Mouse (Mus musculus) heart, embryonic 13.5 days (tissue): ENCODE data around the gene Nbl1. TPM values are rescaled to one million over a fixed set of nuclear protein-coding genes. Genes with fewer than 3 reads are reported as not detected.
A peak's percentile ranks its signal among the peaks of the same experiment; 100 is the strongest.

Source experiments
- ATAC-seq: fragments of 200-750 bp; cut with Nextera tagmentation; 2 replicates; pipeline ENCODE4 v1.8.0; 2017; ENCODE audit warnings: moderate TSS enrichment; ENCODE audit not compliant: insufficient number of reproducible peaks, low FRiP score, low TSS enrichment; ENCODE audit errors: extremely low read depth
- H3K27ac ChIP-seq: fragments of 300-500 bp; sonication (generic); replicated peaks from 2 replicates; pipeline ENCODE4 v1.5.1; 2015; ENCODE audit warnings: moderate library complexity, mild to moderate bottlenecking, inconsistent platforms
- H3K27me3 ChIP-seq: fragments of 300-500 bp; sonication (generic); replicated peaks from 2 replicates; pipeline ENCODE4 v1.6.1; 2015; ENCODE audit warnings: mild to moderate bottlenecking, inconsistent platforms
- H3K36me3 ChIP-seq: fragments of 300-500 bp; sonication (generic); 2 replicates; pipeline ENCODE4 v1.6.1; 2015; ENCODE audit warnings: mild to moderate bottlenecking, inconsistent platforms
- H3K4me1 ChIP-seq: fragments of 300-500 bp; sonication (generic); 2 replicates; pipeline ENCODE4 v1.6.1; 2015; ENCODE audit warnings: inconsistent platforms
- H3K4me2 ChIP-seq: fragments of 300-500 bp; sonication (generic); 2 replicates; pipeline ENCODE4 v1.6.1; 2015; ENCODE audit warnings: inconsistent platforms, mild to moderate bottlenecking, moderate library complexity
- H3K4me3 ChIP-seq: fragments of 300-500 bp; sonication (generic); 2 replicates; pipeline ENCODE4 v1.5.1; 2015; ENCODE audit warnings: moderate library complexity, mild to moderate bottlenecking, inconsistent platforms
- H3K9ac ChIP-seq: fragments of 300-500 bp; sonication (generic); 2 replicates; pipeline ENCODE4 v1.6.1; 2015; ENCODE audit warnings: inconsistent platforms, mild to moderate bottlenecking, moderate library complexity
- H3K9me3 ChIP-seq: fragments of 300-500 bp; sonication (generic); 2 replicates; pipeline ENCODE4 v1.6.1; 2016; ENCODE audit warnings: inconsistent platforms
- WGBS: fragments of 180-500 bp; shearing (Covaris S2); methylation state at CpG from one replicate; pipeline ENCODE4 v1.1.7; 2015; ENCODE audit warnings: mixed read lengths; 5-methylcytosine and 5-hydroxymethylcytosine counted together
- polyA plus RNA-seq: library from polyadenylated mRNA; unstranded; fragments of >200 nt; fragmentation: Nextera tagmentation; extraction: Ambion mirVana; gene quantifications from 2 replicates; pipeline ENCODE4 v1.2.1, GENCODE M21; 2015

Nbl1 gene
- polyA plus RNA-seq = 13.4 and 15.2 TPM in 2 replicates

GRCm38 (mm10) chr4:139092356-139093195 lies at the start of gene Nbl1:
TSS of gene Nbl1 (minus strand) at chr4:139092993.
- Histone ChIP-seq H3K27me3 (peaks cover 71% of the 10 kb centered on the region), H3K4me3 (peak within 1 kb of the TSS; percentile 74), H3K27ac (peak within 1 kb of the TSS; percentile 20; the same call in 1 of the 2 replicates), H3K9me3 (no peaks in the 10 kb centered on the region), H3K4me2 (peak within 1 kb of the TSS; percentile 99), H3K9ac (peak within 1 kb of the TSS; percentile 87), H3K4me1 (peaks cover 28% of the 10 kb centered on the region), H3K36me3 (no peaks in the 10 kb centered on the region)
- WGBS = under 1% methylated on average over 102 of the region's 105 CpGs
- no peak for ATAC-seq

GRCm38 (mm10) chr4:139141785-139142184 lies 49.0 kb upstream of the Nbl1 start:
- Histone ChIP-seq H3K9me3 (no peaks in the 10 kb centered on the region), H3K4me3 (no peak overlapping the region), H3K36me3 (no peaks in the 10 kb centered on the region), H3K4me1 (no peaks in the 10 kb centered on the region), H3K27ac (no peak overlapping the region), H3K9ac (no peak overlapping the region), H3K27me3 (no peaks in the 10 kb centered on the region), H3K4me2 (no peak overlapping the region)
- no peak for ATAC-seq
- 68% methylated on average over 6 of the region's 6 CpGs for WGBS

- no peaks in the 10 kb centered on the region for H3K36me3 ChIP-seq
- H3K4me2 ChIP-seq = no peak overlapping the region
- H3K9ac ChIP-seq = no peak overlapping the region
- WGBS = 53% methylated on average over 2 of the region's 2 CpGs
- H3K27ac ChIP-seq = no peak overlapping the region
- H3K4me3 ChIP-seq = no peak overlapping the region
- no peaks in the 10 kb centered on the region for H3K9me3 ChIP-seq
- no peaks in the 10 kb centered on the region for H3K27me3 ChIP-seq
- H3K4me1 ChIP-seq = no peaks in the 10 kb centered on the region
- ATAC-seq = no peak
Observed at GRCm38 (mm10) chr4:139140267-139140666, 47.5 kb upstream of the Nbl1 start.

GRCm38 (mm10) chr4:139136011-139136410 lies 43.2 kb upstream of the Nbl1 start:
- no peak overlapping the region for H3K4me3 ChIP-seq
- no peaks in the 10 kb centered on the region; the same call in 1 of the 2 replicates for H3K4me1 ChIP-seq
- no peak overlapping the region for H3K9ac ChIP-seq
- H3K4me2 ChIP-seq = no peak overlapping the region
- WGBS = 69% methylated on average over 2 of the region's 2 CpGs
- no peaks in the 10 kb centered on the region for H3K27me3 ChIP-seq
- no peaks in the 10 kb centered on the region for H3K9me3 ChIP-seq
- no peak overlapping the region for H3K27ac ChIP-seq
- H3K36me3 ChIP-seq = no peaks in the 10 kb centered on the region
- no peak for ATAC-seq

- Histone ChIP-seq H3K4me2 (no peak overlapping the region), H3K36me3 (no peaks in the 10 kb centered on the region), H3K9ac (no peak overlapping the region), H3K4me1 (peaks cover 19% of the 10 kb centered on the region), H3K9me3 (no peaks in the 10 kb centered on the region), H3K27me3 (no peaks in the 10 kb centered on the region), H3K4me3 (no peak overlapping the region), H3K27ac (no peak overlapping the region)
- WGBS = 80% methylated on average over 5 of the region's 5 CpGs
- no peak for ATAC-seq
Observed at GRCm38 (mm10) chr4:139133109-139133508, 40.3 kb upstream of the Nbl1 start.

- WGBS = 79% methylated on average over 14 of the region's 14 CpGs
- H3K4me2 ChIP-seq = no peak overlapping the region
- H3K36me3 ChIP-seq = 0 out of 2 replicates have a peak, but pooled peaks cover 4% of the 10 kb centered on the region
- H3K4me3 ChIP-seq = no peak overlapping the region
- no peak overlapping the region for H3K27ac ChIP-seq
- H3K9me3 ChIP-seq = no peaks in the 10 kb centered on the region
- no peak overlapping the region for H3K9ac ChIP-seq
- no peak for ATAC-seq
- H3K4me1 ChIP-seq = peaks cover 19% of the 10 kb centered on the region
- no peaks in the 10 kb centered on the region for H3K27me3 ChIP-seq
Observed at GRCm38 (mm10) chr4:139131858-139132672, 39.3 kb upstream of the Nbl1 start.

- Histone ChIP-seq H3K4me3 (peak within 1 kb of the TSS; percentile 97), H3K9me3 (no peaks in the 10 kb centered on the region; the same call in 1 of the 2 replicates), H3K4me2 (peak within 1 kb of the TSS; percentile 84), H3K4me1 (peaks cover 23% of the 10 kb centered on the region), H3K36me3 (peaks cover 12% of the 10 kb centered on the region), H3K27ac (peak within 1 kb of the TSS; percentile 96), H3K27me3 (no peaks in the 10 kb centered on the region), H3K9ac (peak within 1 kb of the TSS; percentile 98)
- peak; percentile 95 for ATAC-seq
- under 1% methylated on average over 63 of the region's 63 CpGs for WGBS
Observed at GRCm38 (mm10) chr4:139130701-139131549, 38.1 kb upstream of the Nbl1 start, which contains the start of gene Minos1. TSS of gene Minos1 (minus strand) at chr4:139131113.

GRCm38 (mm10) chr4:139129806-139130700 lies 37.3 kb upstream of the Nbl1 start:
- no peaks in the 10 kb centered on the region for H3K27me3 ChIP-seq
- peak overlapping the region; percentile 97 for H3K4me3 ChIP-seq
- peaks cover 27% of the 10 kb centered on the region for H3K4me1 ChIP-seq
- H3K4me2 ChIP-seq = peak overlapping the region; percentile 84
- peaks cover 12% of the 10 kb centered on the region for H3K36me3 ChIP-seq
- H3K9ac ChIP-seq = peak overlapping the region; percentile 98
- ATAC-seq = no peak
- 2% methylated on average over 57 of the region's 57 CpGs for WGBS
- H3K9me3 ChIP-seq = no peaks in the 10 kb centered on the region; the same call in 1 of the 2 replicates
- peak overlapping the region; percentile 96 for H3K27ac ChIP-seq

- no peaks in the 10 kb centered on the region for H3K27me3 ChIP-seq
- no peak overlapping the region for H3K4me3 ChIP-seq
- no peaks in the 10 kb centered on the region; the same call in 1 of the 2 replicates for H3K9me3 ChIP-seq
- H3K4me1 ChIP-seq = peaks cover 35% of the 10 kb centered on the region
- H3K36me3 ChIP-seq = peaks cover 12% of the 10 kb centered on the region
- no peak overlapping the region for H3K27ac ChIP-seq
- WGBS = 88% methylated on average over 3 of the region's 3 CpGs
- no peak overlapping the region for H3K9ac ChIP-seq
- ATAC-seq = no peak
- H3K4me2 ChIP-seq = no peak overlapping the region
Observed at GRCm38 (mm10) chr4:139126475-139126874, 33.7 kb upstream of the Nbl1 start.

- Histone ChIP-seq H3K4me1 (peaks cover 48% of the 10 kb centered on the region), H3K4me2 (no peak overlapping the region), H3K36me3 (peaks cover 12% of the 10 kb centered on the region), H3K9me3 (no peaks in the 10 kb centered on the region; the same call in 1 of the 2 replicates), H3K27ac (no peak overlapping the region), H3K4me3 (no peak overlapping the region), H3K27me3 (no peaks in the 10 kb centered on the region), H3K9ac (no peak overlapping the region)
- no peak for ATAC-seq
- WGBS = 81% methylated on average over 6 of the region's 6 CpGs
Observed at GRCm38 (mm10) chr4:139124940-139125339, 32.1 kb upstream of the Nbl1 start.
